Mouse (Mus musculus) hindbrain, embryonic 10.5 days (tissue): ENCODE results near the gene Clta. TPM values are rescaled to one million over a fixed set of nuclear protein-coding genes. Genes with fewer than 3 reads are reported as not detected.
"Not testable (repeated sequence)": the region's sequence is repeated elsewhere in the genome, so short reads cannot be mapped to it uniquely, and the experiment has no call there.

Experiments
- DNase-seq: peaks from one replicate; pipeline ENCODE4 v3.0.0-alpha.2; 2017; ENCODE audit warnings: low spot score
- H3K27ac ChIP-seq: fragments of 300-500 bp; sonication (generic); 2 replicates; pipeline ENCODE4 v1.5.1; 2016; ENCODE audit warnings: mild to moderate bottlenecking, moderate library complexity
- H3K27me3 ChIP-seq: fragments of 300-500 bp; sonication (generic); 2 replicates; pipeline ENCODE4 v1.6.1; 2016; ENCODE audit warnings: mild to moderate bottlenecking; ENCODE audit not compliant: poor library complexity, insufficient read depth, severe bottlenecking
- H3K36me3 ChIP-seq: fragments of 300-500 bp; sonication (generic); 2 replicates; pipeline ENCODE4 v1.6.1; 2016; ENCODE audit warnings: mild to moderate bottlenecking, moderate library complexity
- H3K4me1 ChIP-seq: fragments of 300-500 bp; sonication (generic); replicated peaks from 2 replicates; pipeline ENCODE4 v1.6.1; 2016; ENCODE audit warnings: mild to moderate bottlenecking
- H3K4me3 ChIP-seq: fragments of 300-500 bp; sonication (generic); 2 replicates; pipeline ENCODE4 v1.5.1; 2016; ENCODE audit warnings: mild to moderate bottlenecking, moderate library complexity
- H3K9me3 ChIP-seq: fragments of 300-500 bp; sonication (generic); 2 replicates; pipeline ENCODE4 v1.6.1; 2016; ENCODE audit warnings: mild to moderate bottlenecking, moderate library complexity
- WGBS: fragments of 180-500 bp; shearing (Covaris S2); methylation state at CpG from one replicate; pipeline ENCODE4 v1.1.7; 2016; 5-methylcytosine and 5-hydroxymethylcytosine counted together
- polyA plus RNA-seq: library from polyadenylated mRNA; unstranded; fragments of >200 nt; fragmentation: Nextera tagmentation; extraction: Ambion mirVana; gene quantifications from 2 replicates; pipeline ENCODE4 v1.2.1, GENCODE M21; 2016

Gene Clta
- polyA plus RNA-seq, 1 experiment from 2014 or later = 239 TPM

DNA sequence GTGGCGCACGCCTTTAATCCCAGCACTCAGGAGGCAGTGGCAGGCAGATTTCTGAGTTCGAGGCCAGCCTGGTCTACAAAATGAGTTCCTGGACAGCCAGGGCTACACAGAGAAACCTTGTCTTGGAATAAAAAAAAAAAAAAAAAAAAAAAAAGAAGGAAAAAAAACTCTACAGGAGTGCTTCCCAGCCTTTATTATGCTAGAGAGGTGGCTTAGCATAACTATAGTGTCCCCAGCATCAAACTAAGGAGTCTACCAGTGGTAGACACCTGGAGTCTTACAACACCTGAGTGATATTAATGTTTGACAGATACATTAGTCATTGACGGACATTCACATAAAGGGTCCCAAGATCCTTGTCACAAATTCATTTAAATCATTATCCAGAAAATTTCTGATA lies 38.9 kb downstream of the Clta start:
- DNase-seq, H3K27me3 ChIP-seq, H3K4me1 ChIP-seq, H3K4me3 ChIP-seq, H3K27ac ChIP-seq, H3K9me3 ChIP-seq: not testable (repeated sequence)
- WGBS = 92% methylated on average over 4 of the region's 4 CpGs
- H3K36me3 ChIP-seq = peaks cover 65% of the 10 kb centered on the region

DNA sequence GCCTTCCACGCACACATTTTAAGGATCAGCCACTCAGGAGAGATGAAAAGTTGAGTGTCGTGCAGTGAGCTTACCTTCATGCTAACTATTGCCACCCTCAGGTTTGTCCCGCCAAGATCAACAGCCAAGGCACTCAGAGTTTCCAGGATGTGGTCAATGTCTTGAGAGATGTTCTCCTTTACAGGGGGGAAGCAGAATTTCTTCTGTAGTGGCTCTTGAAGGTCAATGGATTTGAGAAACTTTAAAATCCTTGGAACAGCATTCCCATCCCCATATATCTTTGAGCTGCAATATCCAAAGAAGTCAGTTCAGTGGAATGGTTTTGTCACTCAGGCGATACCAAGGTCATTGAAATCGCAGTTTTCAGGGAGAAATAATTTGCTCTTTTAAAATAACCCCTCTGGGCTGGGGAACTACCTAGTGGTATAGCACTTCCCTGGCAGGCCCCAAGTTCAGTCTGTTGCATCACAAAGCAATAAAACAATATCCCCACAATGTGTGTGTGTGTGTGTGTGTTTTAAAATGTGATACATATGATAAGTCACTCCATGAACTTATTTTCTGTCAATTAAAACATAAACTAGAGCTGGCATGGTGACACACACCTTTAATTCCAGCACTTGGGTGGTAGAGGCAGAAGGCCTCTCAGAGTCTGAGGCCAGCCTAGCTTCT lies 40.6 kb downstream of the Clta start:
- no peaks in the 10 kb centered on the region for H3K9me3 ChIP-seq
- H3K4me3 ChIP-seq = no peak overlapping the region
- H3K4me1 ChIP-seq = no peaks in the 10 kb centered on the region
- DNase-seq = no peak
- WGBS = 96% methylated on average over 5 of the region's 5 CpGs
- H3K27ac ChIP-seq = no peak overlapping the region
- peaks cover 5% of the 10 kb centered on the region; the same call in 1 of the 2 replicates for H3K27me3 ChIP-seq
- H3K36me3 ChIP-seq = peaks cover 58% of the 10 kb centered on the region

DNA sequence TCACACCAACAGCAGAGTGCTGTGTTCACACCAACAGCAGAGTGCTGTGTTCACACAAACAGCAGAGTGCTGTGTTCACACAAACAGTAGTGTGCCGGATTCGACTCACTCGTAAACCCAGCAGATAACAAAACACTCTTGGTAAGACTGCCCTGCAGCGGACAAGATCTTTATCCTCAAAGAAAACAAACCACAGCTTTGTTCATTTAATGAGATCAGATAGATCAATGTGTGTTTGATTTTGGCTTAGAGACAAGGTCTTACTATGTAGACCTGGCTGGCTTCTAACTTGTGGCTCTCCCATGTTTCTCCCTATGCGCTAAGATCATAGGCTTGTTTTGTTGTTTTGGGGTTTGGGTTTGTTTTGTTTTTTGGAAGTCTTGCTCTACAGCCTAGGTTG lies 41.8 kb downstream of the Clta start:
- no peak overlapping the region for H3K27ac ChIP-seq
- H3K4me3 ChIP-seq = no peak overlapping the region
- H3K4me1 ChIP-seq = no peaks in the 10 kb centered on the region
- 77% methylated on average over 5 of the region's 5 CpGs for WGBS
- no peaks in the 10 kb centered on the region; the same call in 1 of the 2 replicates for H3K27me3 ChIP-seq
- DNase-seq = no peak
- peaks cover 52% of the 10 kb centered on the region for H3K36me3 ChIP-seq
- H3K9me3 ChIP-seq = no peaks in the 10 kb centered on the region

DNA sequence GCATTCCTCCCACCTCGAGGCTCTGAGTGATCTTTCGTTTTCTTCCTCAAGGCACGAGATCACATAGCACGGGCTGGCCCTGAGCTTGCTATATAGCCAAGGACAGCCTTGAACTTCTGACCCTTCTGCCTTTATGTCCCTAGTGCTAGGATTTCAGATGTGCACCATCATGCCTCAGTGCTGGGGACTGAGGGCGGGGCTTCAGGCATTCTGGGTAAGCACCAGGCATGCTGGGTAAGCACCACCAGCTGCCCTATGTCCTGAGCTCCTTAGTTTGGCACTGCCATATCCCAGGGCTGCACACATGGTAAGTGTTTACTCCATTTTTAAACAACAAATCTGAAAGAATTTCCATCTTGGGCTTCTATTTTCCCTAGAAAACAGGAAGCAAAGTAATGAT lies 45.6 kb downstream of the Clta start:
- H3K27me3 ChIP-seq = no peaks in the 10 kb centered on the region
- no peak overlapping the region for H3K27ac ChIP-seq
- H3K9me3 ChIP-seq = no peaks in the 10 kb centered on the region
- no peak overlapping the region for H3K4me3 ChIP-seq
- 87% methylated on average over 5 of the region's 5 CpGs for WGBS
- H3K36me3 ChIP-seq = peaks cover 39% of the 10 kb centered on the region
- DNase-seq = no peak
- no peaks in the 10 kb centered on the region for H3K4me1 ChIP-seq

DNA sequence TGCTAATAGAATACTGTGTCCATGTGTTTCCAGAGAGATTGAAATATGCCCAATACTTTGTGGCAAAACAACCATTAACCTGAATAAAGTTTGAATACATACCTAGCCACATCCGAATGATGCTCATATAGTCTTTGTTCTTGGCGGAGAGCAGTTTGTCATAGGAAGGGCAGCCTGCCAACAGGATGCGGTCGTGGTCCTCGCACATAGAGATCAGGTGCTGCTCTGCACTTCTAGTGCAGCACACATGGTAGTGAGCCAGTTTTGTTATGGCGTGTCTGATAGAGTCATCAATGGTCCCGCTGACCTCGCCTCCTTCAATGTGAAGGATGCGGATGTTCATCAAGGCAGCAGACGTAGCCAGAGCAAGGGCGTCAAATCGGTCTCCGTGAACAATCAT lies 55.4 kb downstream of the Clta start:
- no peak overlapping the region for H3K27ac ChIP-seq
- H3K4me3 ChIP-seq = no peak overlapping the region
- 0 out of 2 replicates have a peak, but pooled peaks cover 9% of the 10 kb centered on the region for H3K36me3 ChIP-seq
- H3K27me3 ChIP-seq = no peaks in the 10 kb centered on the region
- WGBS = 97% methylated on average over 13 of the region's 13 CpGs
- no peak for DNase-seq
- H3K4me1 ChIP-seq = no peaks in the 10 kb centered on the region
- no peaks in the 10 kb centered on the region for H3K9me3 ChIP-seq

DNA sequence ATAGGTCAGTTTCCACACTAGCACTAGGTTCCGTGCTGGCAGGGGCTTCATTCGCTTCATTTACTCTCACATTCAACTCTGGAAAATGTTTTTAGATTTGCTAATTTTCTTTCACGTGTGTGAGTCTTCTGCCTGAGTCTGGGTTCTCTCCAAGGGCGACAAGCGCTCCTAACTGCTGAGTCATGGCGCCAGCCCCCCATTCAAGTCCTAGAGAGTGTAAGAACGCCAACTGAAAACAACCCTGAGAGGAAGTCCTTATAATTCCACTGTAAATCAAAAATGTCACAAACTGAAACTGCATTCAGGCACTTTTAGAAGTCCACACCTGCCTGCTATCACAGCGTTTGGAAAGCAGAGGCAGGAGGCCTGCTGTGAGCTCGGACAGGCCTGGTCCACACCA lies 57.8 kb downstream of the Clta start:
- Histone ChIP-seq H3K27me3 (no peaks in the 10 kb centered on the region), H3K4me3 (no peak overlapping the region), H3K27ac (no peak overlapping the region), H3K4me1 (peaks cover 8% of the 10 kb centered on the region), H3K36me3 (0 out of 2 replicates have a peak, but pooled peaks cover 9% of the 10 kb centered on the region), H3K9me3 (no peaks in the 10 kb centered on the region)
- DNase-seq = no peak
- WGBS = 72% methylated on average over 9 of the region's 9 CpGs

DNA sequence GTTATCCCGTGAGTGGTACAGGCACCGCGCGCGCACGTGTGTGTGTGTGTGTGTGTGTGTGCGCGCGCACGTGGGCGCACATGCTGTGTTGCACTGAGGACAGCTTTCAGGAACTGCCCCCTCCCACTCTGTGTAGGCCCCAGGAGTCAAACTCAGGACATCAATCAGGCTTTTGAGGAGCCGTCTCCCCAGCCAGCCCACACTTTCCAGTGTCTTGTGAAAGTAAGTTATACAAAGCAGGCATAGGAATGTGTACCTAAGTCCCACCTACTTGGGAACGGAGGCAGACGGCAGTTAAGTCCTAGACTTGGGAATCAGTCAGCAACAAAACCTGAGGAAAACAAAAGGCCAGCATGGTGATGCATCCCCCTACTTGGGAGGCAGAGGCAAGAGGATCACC lies 58.6 kb downstream of the Clta start:
- H3K36me3 ChIP-seq = 0 out of 2 replicates have a peak, but pooled peaks cover 9% of the 10 kb centered on the region
- WGBS = 86% methylated on average over 14 of the region's 14 CpGs
- H3K27ac ChIP-seq = no peak overlapping the region
- no peak for DNase-seq
- H3K27me3 ChIP-seq = no peaks in the 10 kb centered on the region
- no peaks in the 10 kb centered on the region for H3K9me3 ChIP-seq
- H3K4me1 ChIP-seq = peaks cover 14% of the 10 kb centered on the region
- no peak overlapping the region for H3K4me3 ChIP-seq

DNA sequence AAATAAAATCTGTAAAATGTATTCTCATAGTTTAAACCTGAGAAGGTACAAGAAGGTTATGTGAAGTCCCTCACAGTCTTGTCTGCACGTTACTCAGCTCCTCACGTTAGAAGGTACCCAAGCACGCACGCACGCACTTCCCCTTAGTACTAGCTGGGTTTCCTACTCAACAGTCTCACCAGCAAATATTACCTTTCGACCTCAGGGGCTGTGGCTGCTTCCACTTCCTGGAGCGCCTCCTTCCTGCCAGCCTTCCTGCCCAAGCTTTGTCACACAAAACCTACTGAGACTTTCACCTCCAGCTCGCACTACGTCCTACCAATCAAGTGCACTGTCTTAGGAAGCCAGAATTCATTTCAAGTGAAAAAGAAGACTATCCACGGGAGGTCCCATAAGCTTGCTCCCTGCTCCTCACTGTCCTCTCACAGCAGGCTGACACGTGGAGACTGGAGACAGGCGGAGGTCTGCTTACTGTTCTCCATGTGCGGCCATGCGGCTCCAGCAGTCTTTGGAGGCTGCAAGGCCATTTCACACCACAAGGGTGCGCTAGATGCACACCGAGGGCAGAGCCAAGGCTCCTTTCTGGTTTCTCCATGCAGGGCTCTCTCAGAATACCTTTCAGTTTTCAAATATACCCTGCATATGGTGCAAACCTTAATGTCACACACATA lies 61.2 kb downstream of the Clta start:
- H3K36me3 ChIP-seq = 0 out of 2 replicates have a peak, but pooled peaks cover 5% of the 10 kb centered on the region
- 0 out of 2 replicates have a peak overlapping the region, but pooled peaks have one; percentile 23 for H3K4me3 ChIP-seq
- DNase-seq = peak; percentile 90
- H3K27me3 ChIP-seq = no peaks in the 10 kb centered on the region
- H3K4me1 ChIP-seq = peaks cover 26% of the 10 kb centered on the region
- WGBS = 35% methylated on average over 16 of the region's 16 CpGs
- no peaks in the 10 kb centered on the region for H3K9me3 ChIP-seq
- H3K27ac ChIP-seq = peak overlapping the region; percentile 75; the same call in 1 of the 2 replicates

DNA sequence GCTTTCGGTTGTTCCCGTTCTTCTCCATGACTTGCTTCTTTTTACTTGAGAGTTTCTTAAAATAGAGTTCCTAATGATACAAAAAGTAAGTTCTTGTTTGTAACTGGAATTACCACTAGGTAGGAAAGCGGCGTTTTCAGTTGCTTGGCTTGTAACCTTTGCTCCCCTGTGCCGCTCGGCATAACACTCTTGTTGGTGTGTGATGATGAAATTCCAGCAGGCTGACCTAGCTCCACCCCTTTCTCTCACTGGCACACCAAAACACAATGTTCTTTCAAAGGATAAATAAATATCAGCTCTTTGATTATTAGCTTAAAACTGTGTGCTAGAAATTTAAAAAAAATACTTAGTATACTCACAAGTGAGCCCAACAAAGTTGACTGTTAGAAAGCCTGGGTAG lies 62.6 kb downstream of the Clta start:
- 0 out of 2 replicates have a peak, but pooled peaks cover 5% of the 10 kb centered on the region for H3K36me3 ChIP-seq
- no peaks in the 10 kb centered on the region for H3K27me3 ChIP-seq
- H3K4me1 ChIP-seq = peaks cover 40% of the 10 kb centered on the region
- WGBS = 88% methylated on average over 6 of the region's 6 CpGs
- H3K4me3 ChIP-seq = no peak overlapping the region
- no peak overlapping the region for H3K27ac ChIP-seq
- DNase-seq = no peak
- H3K9me3 ChIP-seq = no peaks in the 10 kb centered on the region

DNA sequence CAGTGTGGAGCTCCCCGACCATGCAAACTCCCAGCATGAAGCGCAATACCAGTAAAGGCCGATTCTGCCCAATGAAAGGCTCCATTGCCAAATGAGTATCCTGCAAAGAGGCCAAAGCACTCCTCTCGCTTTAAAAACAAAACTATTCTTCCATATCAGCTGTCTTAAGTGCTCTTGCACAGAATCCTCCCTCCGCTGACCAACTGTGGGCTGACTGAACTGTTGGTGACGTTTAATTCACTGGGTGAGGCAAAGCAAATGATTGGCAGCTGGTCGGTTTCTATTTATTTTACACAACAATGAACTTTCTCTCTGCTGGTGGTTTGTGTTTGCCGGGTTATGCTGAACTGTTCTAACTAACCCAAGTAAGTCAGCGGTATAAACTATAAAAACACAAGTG lies 64.5 kb downstream of the Clta start:
- Histone ChIP-seq H3K27me3 (no peaks in the 10 kb centered on the region), H3K4me1 (peaks cover 46% of the 10 kb centered on the region), H3K9me3 (no peaks in the 10 kb centered on the region), H3K27ac (no peak overlapping the region), H3K4me3 (0 out of 2 replicates have a peak overlapping the region, but pooled peaks have one; percentile 20), H3K36me3 (no peaks in the 10 kb centered on the region)
- WGBS = 27% methylated on average over 9 of the region's 9 CpGs
- DNase-seq = peak; percentile 15

DNA sequence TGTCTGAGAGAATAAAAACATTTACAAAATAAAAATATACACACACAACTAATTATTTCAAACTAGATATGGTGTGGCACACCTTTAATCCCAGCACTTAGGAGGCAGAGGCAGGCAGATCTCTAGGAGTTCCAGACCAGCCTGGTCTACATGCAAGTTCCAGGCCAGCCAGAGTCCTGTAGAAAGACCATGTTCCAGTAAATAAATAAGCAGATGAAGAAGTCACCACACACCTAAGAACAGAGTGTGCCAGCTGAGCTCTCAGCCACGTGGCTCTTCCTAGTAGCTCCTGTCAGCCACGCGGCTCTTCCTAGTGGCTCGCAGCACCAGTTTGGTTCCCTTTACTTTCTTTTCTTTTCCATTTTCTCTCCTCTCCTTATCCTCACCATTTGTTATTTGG lies 65.2 kb downstream of the Clta start:
- H3K27ac ChIP-seq = no peak overlapping the region
- 97% methylated on average over 4 of the region's 4 CpGs for WGBS

DNA sequence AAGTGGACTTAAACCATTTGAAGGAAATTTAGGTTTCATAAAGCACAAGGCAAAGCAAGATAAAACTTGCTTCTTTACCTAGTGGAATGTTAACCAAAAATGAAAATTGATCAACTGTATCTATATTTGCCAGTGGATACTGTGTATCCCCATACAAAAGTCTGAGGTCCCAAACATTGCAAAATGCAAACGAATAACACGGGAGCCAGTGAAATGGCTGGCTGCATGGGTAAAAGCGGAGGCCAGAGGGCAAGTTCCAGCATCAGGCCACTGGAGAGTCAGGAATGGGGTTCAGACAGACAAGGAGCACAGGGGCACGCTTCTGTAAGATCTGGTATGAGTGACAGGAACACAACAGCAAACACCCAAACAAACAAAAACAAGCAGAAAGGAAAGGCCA lies 66.4 kb downstream of the Clta start:
- no peak for DNase-seq
- Histone ChIP-seq H3K27ac (no peak overlapping the region), H3K4me1 (peaks cover 42% of the 10 kb centered on the region), H3K4me3 (peak overlapping the region; percentile 79), H3K27me3 (no peaks in the 10 kb centered on the region), H3K36me3 (no peaks in the 10 kb centered on the region), H3K9me3 (no peaks in the 10 kb centered on the region)
- WGBS = 50% methylated on average over 4 of the region's 4 CpGs

More for the DNA sequence above, 65.2 kb downstream of the Clta start:
- no peak for DNase-seq
- H3K4me1 ChIP-seq = peaks cover 46% of the 10 kb centered on the region
- H3K4me3 ChIP-seq = no peak overlapping the region
- no peaks in the 10 kb centered on the region for H3K9me3 ChIP-seq
- H3K36me3 ChIP-seq = no peaks in the 10 kb centered on the region
- H3K27me3 ChIP-seq = no peaks in the 10 kb centered on the region

DNA sequence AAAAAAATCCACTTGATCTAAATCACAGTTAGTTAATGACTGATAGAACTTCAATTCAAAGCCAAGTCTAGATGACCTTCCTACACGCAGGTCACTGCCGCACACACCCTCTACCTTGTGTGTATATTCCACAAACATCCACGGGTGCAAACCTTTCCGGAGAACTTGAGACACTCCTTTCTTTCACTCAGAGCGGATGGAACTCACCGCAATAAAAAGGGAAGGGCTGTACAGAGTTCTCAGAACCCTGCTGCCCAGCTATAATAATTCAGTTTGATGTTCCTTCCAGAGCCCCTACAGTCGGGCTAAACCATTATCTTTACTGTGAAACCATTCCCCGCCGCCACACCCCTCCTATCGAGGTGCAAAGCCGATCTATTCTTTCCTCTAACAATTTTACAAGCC lies 67.5 kb downstream of the Clta start:
- DNase-seq = no peak
- Histone ChIP-seq H3K9me3 (no peaks in the 10 kb centered on the region), H3K27ac (peak overlapping the region; percentile 88), H3K27me3 (no peaks in the 10 kb centered on the region), H3K36me3 (no peaks in the 10 kb centered on the region), H3K4me1 (peaks cover 39% of the 10 kb centered on the region), H3K4me3 (peak overlapping the region; percentile 79)
- 16% methylated on average over 11 of the region's 11 CpGs for WGBS
